Mouse (Mus musculus): ENCODE data around the gene Baz2a. TPM values are rescaled to one million over a fixed set of nuclear protein-coding genes. Genes with fewer than 3 reads are reported as not detected.
"Not testable (repeated sequence)": the region's sequence is repeated elsewhere in the genome, so short reads cannot be mapped to it uniquely, and the experiment has no call there.

The Baz2a gene
- total and polyA plus RNA-seq, 3 experiments, result 5.4 to 34.0 (median 12.8) TPM

DNA sequence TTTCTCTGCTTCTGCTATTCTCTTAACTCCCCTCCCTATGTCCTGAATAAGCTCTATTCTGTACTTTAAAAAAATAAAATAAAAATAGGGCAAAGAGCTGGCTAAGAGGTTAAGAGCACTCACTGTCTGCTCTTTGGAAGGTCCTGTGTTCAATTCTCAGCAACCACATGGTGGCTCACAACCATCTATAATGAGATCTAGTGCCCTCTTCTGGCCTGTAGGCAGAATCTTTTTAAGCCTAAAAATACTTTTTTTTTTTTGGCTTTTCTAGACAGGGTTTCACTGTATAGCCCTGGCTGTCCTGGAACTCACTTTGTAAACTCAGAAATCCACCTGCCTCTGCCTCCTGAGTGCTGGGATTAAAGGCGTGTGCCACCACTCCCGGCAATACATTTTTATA lies 20.9 kb upstream of the Baz2a start:
- dilution Hi-C loops (cut with MboI; ENCODE audit: extremely low pct_ligation_motif_present, extremely low pct_unique_long_range_greater_than_20kb, low sequenced_read_pairs); H3K9ac ChIP-seq (ENCODE audit: insufficient read depth, low read depth); H3K9me3 ChIP-seq (replicated peaks; ENCODE audit: low read length); DNase-seq (ENCODE audit: extremely low read depth); H3K4me3 ChIP-seq (replicated peaks in 1 of 3; ENCODE audit: low read depth in 2 of 3, low read length in 2 of 3, poor library complexity in 1 of 3); H3K27me3 ChIP-seq (replicated peaks); H3K4me2 ChIP-seq (ENCODE audit: insufficient read depth, low read depth, poor library complexity, severe bottlenecking); in situ Hi-C loops (cut with MboI; ENCODE audit: low pct_ligation_motif_present, low pct_unique_long_range_greater_than_20kb, low sequenced_read_pairs); H3K27ac ChIP-seq (ENCODE audit: insufficient read depth, low read depth): not testable (repeated sequence)
- H3K79me2 ChIP-seq (replicated peaks; ENCODE audit: control insufficient read depth, extremely low read depth, insufficient read depth, poor library complexity, severe bottlenecking), result peaks cover 64% of the 10 kb centered on the region
- peaks cover 0 to 15% of the 10 kb centered on the region in 2 experiments; a peak in 1 of 4 replicates for H3K4me1 ChIP-seq (ENCODE audit: control insufficient read depth in 1 of 2, insufficient read depth in 2 of 2)
- TF ChIP-seq MYC (IDR thresholded peaks at IDR 0.05; ENCODE audit: low read depth, low read length), result peak; percentile 54; the same call in 1 of the 2 replicates
- peak; percentile 47; the same call in 1 of the 2 replicates for TF ChIP-seq ZNF384 (IDR thresholded peaks at IDR 0.05; ENCODE audit: low read depth, low read length)
- peak in 1 of 2 experiments; percentile 55; a peak in 2 of 4 replicates for TF ChIP-seq CTCF (conservative IDR thresholded peaks at IDR 0.05 in 1 of 2, IDR thresholded peaks at IDR 0.05 in 1 of 2; ENCODE audit: low read depth in 2 of 2, low read length in 2 of 2)
- H3K36me3 ChIP-seq (replicated peaks in 1 of 2; ENCODE audit: control insufficient read depth in 1 of 2, insufficient read depth in 1 of 2, low read length in 1 of 2), result peaks cover 54 to 84% of the 10 kb centered on the region in 2 experiments

DNA sequence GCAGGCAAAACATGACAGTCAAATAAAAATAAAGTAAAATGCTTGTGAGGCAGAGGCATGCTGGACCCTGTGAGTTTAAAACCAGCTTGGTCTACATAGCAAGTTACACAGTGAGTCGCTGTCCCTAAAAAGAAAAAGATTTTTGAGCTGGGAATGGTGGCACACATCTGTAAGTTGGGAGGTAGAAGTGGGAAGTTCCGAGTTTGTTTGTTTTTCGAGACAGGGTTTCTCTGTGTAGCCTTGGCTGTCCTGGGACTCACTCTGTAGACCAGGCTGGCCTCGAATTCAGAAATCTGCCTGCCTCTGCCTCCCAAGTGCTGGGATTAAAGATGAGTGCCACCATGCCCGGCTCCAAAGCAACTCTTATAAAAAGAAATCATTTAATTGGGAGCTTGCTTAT lies 13.1 kb upstream of the Baz2a start:
- H3K4me2 ChIP-seq (ENCODE audit: insufficient read depth, low read depth, poor library complexity, severe bottlenecking); H3K9ac ChIP-seq (ENCODE audit: insufficient read depth, low read depth); H3K27me3 ChIP-seq (replicated peaks); H3K4me1 ChIP-seq (ENCODE audit: control insufficient read depth in 1 of 2, insufficient read depth in 2 of 2); dilution Hi-C loops (cut with MboI; ENCODE audit: extremely low pct_ligation_motif_present, extremely low pct_unique_long_range_greater_than_20kb, low sequenced_read_pairs); H3K27ac ChIP-seq (ENCODE audit: insufficient read depth, low read depth); DNase-seq (ENCODE audit: extremely low read depth); H3K9me3 ChIP-seq (replicated peaks; ENCODE audit: low read length); H3K4me3 ChIP-seq (replicated peaks in 1 of 3; ENCODE audit: low read depth in 2 of 3, low read length in 2 of 3, poor library complexity in 1 of 3); H3K79me2 ChIP-seq (replicated peaks; ENCODE audit: control insufficient read depth, extremely low read depth, insufficient read depth, poor library complexity, severe bottlenecking); in situ Hi-C loops (cut with MboI; ENCODE audit: low pct_ligation_motif_present, low pct_unique_long_range_greater_than_20kb, low sequenced_read_pairs): not testable (repeated sequence)
- peaks cover 25 to 33% of the 10 kb centered on the region in 2 experiments for H3K36me3 ChIP-seq (replicated peaks in 1 of 2; ENCODE audit: control insufficient read depth in 1 of 2, insufficient read depth in 1 of 2, low read length in 1 of 2)
- TF ChIP-seq POLR2AphosphoS2 (IDR thresholded peaks at IDR 0.05; ENCODE audit: low read depth, low read length), result 0 out of 2 replicates have a peak, but pooled peaks have one; percentile 24
- TF ChIP-seq POLR2A (IDR thresholded peaks at IDR 0.05; ENCODE audit: low read depth, low read length), result peak; percentile 41

DNA sequence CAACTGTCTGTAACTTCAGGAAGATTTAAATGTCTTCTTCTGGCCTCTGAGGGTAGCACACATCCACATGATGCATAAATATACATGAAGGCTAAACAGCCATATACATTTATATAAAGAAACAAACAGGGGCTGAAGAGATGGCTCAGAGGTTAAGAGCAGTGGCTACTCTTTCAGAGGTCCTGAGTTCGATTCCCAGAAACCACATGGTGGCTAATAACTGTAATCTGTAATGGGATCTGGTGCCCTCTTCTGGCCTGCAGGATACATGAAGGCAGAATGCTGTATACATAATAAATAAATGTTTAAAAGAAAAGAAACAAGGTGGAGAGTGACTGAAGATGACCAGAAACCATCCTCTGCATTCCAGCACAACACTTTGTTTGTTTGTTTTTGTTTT lies 10.9 kb upstream of the Baz2a start:
- no peak for DNase-seq (ENCODE audit: extremely low read depth)
- in situ Hi-C loops (cut with MboI; ENCODE audit: low pct_ligation_motif_present, low pct_unique_long_range_greater_than_20kb, low sequenced_read_pairs), result no loop called here

More for the DNA sequence above, 10.9 kb upstream of the Baz2a start:
- H3K27me3 ChIP-seq (replicated peaks), result no peaks in the 10 kb centered on the region
- peaks cover 3 to 17% of the 10 kb centered on the region in 2 experiments; a peak in 3 of 4 replicates for H3K4me1 ChIP-seq (ENCODE audit: control insufficient read depth in 1 of 2, insufficient read depth in 2 of 2)
- TF ChIP-seq NRF1 (IDR thresholded peaks at IDR 0.05; ENCODE audit: low read depth, low read length) (no peak), MXI1 (IDR thresholded peaks at IDR 0.05; ENCODE audit: low read depth, low read length) (no peak), GABPA (IDR thresholded peaks at IDR 0.05; ENCODE audit: insufficient replicate concordance, low read depth, low read length) (no peak), ZNF384 (IDR thresholded peaks at IDR 0.05; ENCODE audit: low read depth, low read length) (no peak), NELFE (IDR thresholded peaks at IDR 0.05; ENCODE audit: low read depth, low read length) (no peak), USF1 (IDR thresholded peaks at IDR 0.05; ENCODE audit: low read depth, low read length) (no peak), EP300 (IDR thresholded peaks at IDR 0.05; ENCODE audit: low read length) (no peak), IRF4 (IDR thresholded peaks at IDR 0.05; ENCODE audit: low read depth, low read length) (no peak), E2F4 (IDR thresholded peaks at IDR 0.05; ENCODE audit: insufficient replicate concordance, low read depth, low read length) (no peak), KAT2A (IDR thresholded peaks at IDR 0.05; ENCODE audit: insufficient replicate concordance, low read length) (no peak), TCF12 (IDR thresholded peaks at IDR 0.05; ENCODE audit: low read depth, low read length) (no peak), TBP (conservative IDR thresholded peaks at IDR 0.05; ENCODE audit: low read depth, low read length) (no peak), CTCF (conservative IDR thresholded peaks at IDR 0.05 in 1 of 2, IDR thresholded peaks at IDR 0.05 in 1 of 2; ENCODE audit: low read depth in 2 of 2, low read length in 2 of 2) (peak; percentile 33 to 58; a peak in 2 of 4 replicates), POLR2AphosphoS2 (IDR thresholded peaks at IDR 0.05; ENCODE audit: low read depth, low read length) (no peak), MYC (IDR thresholded peaks at IDR 0.05; ENCODE audit: low read depth, low read length) (peak; percentile 82), ETS1 (conservative IDR thresholded peaks at IDR 0.05; ENCODE audit: low read depth, low read length) (no peak), POLR2A (IDR thresholded peaks at IDR 0.05; ENCODE audit: low read depth, low read length) (no peak)
- H3K36me3 ChIP-seq (replicated peaks in 1 of 2; ENCODE audit: control insufficient read depth in 1 of 2, insufficient read depth in 1 of 2, low read length in 1 of 2), result peaks cover 20 to 32% of the 10 kb centered on the region in 2 experiments
- H3K4me3 ChIP-seq (replicated peaks in 1 of 3; ENCODE audit: low read depth in 2 of 3, low read length in 2 of 3, poor library complexity in 1 of 3), result no peak overlapping the region
- no peak overlapping the region for H3K9ac ChIP-seq (ENCODE audit: insufficient read depth, low read depth)
- H3K79me2 ChIP-seq (replicated peaks; ENCODE audit: control insufficient read depth, extremely low read depth, insufficient read depth, poor library complexity, severe bottlenecking), result peaks cover 24% of the 10 kb centered on the region
- H3K9me3 ChIP-seq (replicated peaks; ENCODE audit: low read length), result no peaks in the 10 kb centered on the region
- dilution Hi-C loops (cut with MboI; ENCODE audit: extremely low pct_ligation_motif_present, extremely low pct_unique_long_range_greater_than_20kb, low sequenced_read_pairs), result no loop called here
- no peak overlapping the region for H3K27ac ChIP-seq (ENCODE audit: insufficient read depth, low read depth)
- H3K4me2 ChIP-seq (ENCODE audit: insufficient read depth, low read depth, poor library complexity, severe bottlenecking), result no peak overlapping the region

All from CH12.LX (cell line).